Mouse (Mus musculus): ENCODE results near the gene Olfr153.

GRCm38 (mm10) chr2:87520651-87521050 is 10.9 kb upstream of the Olfr153 start:
- TF ChIP-seq CTCF (IDR thresholded peaks at IDR 0.05; ENCODE audit: borderline replicate concordance, control insufficient read depth, extremely low read depth, insufficient read depth, low read length, poor library complexity) (no peak), POLR2A (IDR thresholded peaks at IDR 0.05; ENCODE audit: control insufficient read depth, extremely low read depth, insufficient read depth, low read length, poor library complexity) (no peak)
